Mouse (Mus musculus) liver, embryonic 11.5 days (tissue): ENCODE results near the gene Pnkd. TPM values are rescaled to one million over a fixed set of nuclear protein-coding genes. Genes with fewer than 3 reads are reported as not detected.

Experiments used
- ATAC-seq: fragments of 200-750 bp; cut with Nextera tagmentation; replicated peaks from 2 replicates; pipeline ENCODE4 v1.8.0; 2017; ENCODE audit warnings: moderate number of reproducible peaks, mild to moderate bottlenecking, moderate TSS enrichment, moderate library complexity; ENCODE audit not compliant: low FRiP score
- DNase-seq: peaks from one replicate; pipeline ENCODE4 v3.0.0-alpha.2; 2017; ENCODE audit warnings: low spot score
- H3K27ac ChIP-seq: fragments of 300-500 bp; sonication (generic); 2 replicates; pipeline ENCODE4 v1.5.1; 2014; ENCODE audit warnings: mild to moderate bottlenecking, low read depth, low read length, control low read depth
- H3K27me3 ChIP-seq: fragments of 300-500 bp; sonication (generic); replicated peaks from 2 replicates; pipeline ENCODE4 v1.6.1; 2014; ENCODE audit warnings: low read length, mixed read lengths; ENCODE audit not compliant: control insufficient read depth, insufficient read depth
- H3K36me3 ChIP-seq: fragments of 300-500 bp; sonication (generic); 2 replicates; pipeline ENCODE4 v1.6.1; 2014; ENCODE audit warnings: mild to moderate bottlenecking, low read length, moderate library complexity, mixed read lengths; ENCODE audit not compliant: control insufficient read depth, insufficient read depth
- H3K4me1 ChIP-seq: fragments of 300-500 bp; sonication (generic); replicated peaks from 2 replicates; pipeline ENCODE4 v1.6.1; 2014; ENCODE audit warnings: low read length, mixed read lengths; ENCODE audit not compliant: control insufficient read depth, insufficient read depth
- H3K4me2 ChIP-seq: fragments of 300-500 bp; sonication (generic); 2 replicates; pipeline ENCODE4 v1.6.1; 2014; ENCODE audit warnings: mild to moderate bottlenecking, control low read depth, moderate library complexity
- H3K4me3 ChIP-seq: fragments of 300-500 bp; sonication (generic); 2 replicates; pipeline ENCODE4 v1.5.1; 2014; ENCODE audit warnings: low read depth, low read length, control low read depth
- H3K9ac ChIP-seq: fragments of 300-500 bp; sonication (generic); 2 replicates; pipeline ENCODE4 v1.6.1; 2014; ENCODE audit warnings: low read depth, low read length, control low read depth
- H3K9me3 ChIP-seq: fragments of 300-500 bp; sonication (generic); 2 replicates; pipeline ENCODE4 v1.6.1; 2016; ENCODE audit warnings: low read length, inconsistent platforms, mixed read lengths; ENCODE audit not compliant: control insufficient read depth
- WGBS: fragments of 180-500 bp; shearing (Covaris S2); extraction: QIAGEN DNeasy Blood & Tissue Kit; methylation state at CpG from one replicate; pipeline ENCODE4 v1.1.7; 2014; 5-methylcytosine and 5-hydroxymethylcytosine counted together
- polyA plus RNA-seq: library from polyadenylated mRNA; unstranded; fragments of >200 nt; fragmentation: Nextera tagmentation; extraction: Ambion mirVana; gene quantifications from 2 replicates; pipeline ENCODE4 v1.2.1, GENCODE M21; 2014

Gene Pnkd
- polyA plus RNA-seq, 1 experiment from 2014 or later: 84.3 TPM

DNA sequence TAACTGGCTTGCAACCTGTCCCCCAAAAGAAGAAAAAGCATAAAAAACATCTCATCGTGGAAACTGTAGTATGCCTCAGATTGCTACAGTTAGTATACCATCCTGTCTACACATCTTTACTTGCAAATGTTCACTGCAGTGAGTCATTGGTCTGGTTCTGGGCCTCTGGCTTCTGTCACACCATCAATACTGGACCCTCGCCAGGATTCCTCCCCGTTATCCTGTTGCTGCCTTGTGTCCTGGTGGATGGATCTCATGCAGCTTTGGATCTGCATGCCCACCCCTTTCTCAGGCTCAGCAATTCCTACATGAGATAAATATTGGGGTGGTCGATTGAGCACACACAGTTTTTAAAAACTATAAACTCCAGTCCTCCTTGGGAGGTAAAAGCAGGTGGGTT, 13.1 kb upstream of the Pnkd start:
- no peaks in the 10 kb centered on the region for H3K27me3 ChIP-seq
- no peak for ATAC-seq
- DNase-seq: no peak
- H3K9me3 ChIP-seq: no peaks in the 10 kb centered on the region
- H3K27ac ChIP-seq: no peak overlapping the region
- no peak overlapping the region for H3K9ac ChIP-seq
- H3K4me2 ChIP-seq: no peak overlapping the region
- H3K36me3 ChIP-seq: peaks cover 6% of the 10 kb centered on the region
- peaks cover 4% of the 10 kb centered on the region; the same call in 1 of the 2 replicates for H3K4me1 ChIP-seq
- 68% methylated on average over 4 of the region's 4 CpGs for WGBS
- H3K4me3 ChIP-seq: no peak overlapping the region

- Histone ChIP-seq H3K9ac (no peak overlapping the region), H3K27ac (peak overlapping the region; percentile 10), H3K27me3 (no peaks in the 10 kb centered on the region), H3K4me2 (peak overlapping the region; percentile 11; the same call in 1 of the 2 replicates), H3K36me3 (no peaks in the 10 kb centered on the region), H3K9me3 (no peaks in the 10 kb centered on the region), H3K4me3 (no peak overlapping the region), H3K4me1 (peaks cover 7% of the 10 kb centered on the region)
- ATAC-seq: peak; percentile 46
- no peak for DNase-seq
- WGBS: 27% methylated on average over 9 of the region's 9 CpGs
Measured at GRCm38 (mm10) chr1:74275015-74275414, 9.7 kb upstream of the Pnkd start.

GRCm38 (mm10) chr1:74277041-74277440, 7.7 kb upstream of the Pnkd start:
- WGBS: 62% methylated on average over 6 of the region's 6 CpGs
- Histone ChIP-seq H3K27me3 (no peaks in the 10 kb centered on the region), H3K27ac (no peak overlapping the region), H3K4me2 (peak overlapping the region; percentile 26), H3K36me3 (peaks cover 10% of the 10 kb centered on the region), H3K9ac (no peak overlapping the region), H3K9me3 (no peaks in the 10 kb centered on the region), H3K4me3 (no peak overlapping the region), H3K4me1 (peaks cover 7% of the 10 kb centered on the region)
- no peak for ATAC-seq
- DNase-seq: no peak

- DNase-seq (no peak), ATAC-seq (no peak)
- Histone ChIP-seq H3K4me3 (no peak overlapping the region), H3K9me3 (no peaks in the 10 kb centered on the region), H3K9ac (no peak overlapping the region), H3K4me2 (peak overlapping the region; percentile 26), H3K36me3 (peaks cover 18% of the 10 kb centered on the region), H3K27ac (no peak overlapping the region), H3K4me1 (peaks cover 10% of the 10 kb centered on the region), H3K27me3 (no peaks in the 10 kb centered on the region)
- 51% methylated on average over 8 of the region's 8 CpGs for WGBS
Measured at GRCm38 (mm10) chr1:74277883-74278537, 6.7 kb upstream of the Pnkd start.

DNA sequence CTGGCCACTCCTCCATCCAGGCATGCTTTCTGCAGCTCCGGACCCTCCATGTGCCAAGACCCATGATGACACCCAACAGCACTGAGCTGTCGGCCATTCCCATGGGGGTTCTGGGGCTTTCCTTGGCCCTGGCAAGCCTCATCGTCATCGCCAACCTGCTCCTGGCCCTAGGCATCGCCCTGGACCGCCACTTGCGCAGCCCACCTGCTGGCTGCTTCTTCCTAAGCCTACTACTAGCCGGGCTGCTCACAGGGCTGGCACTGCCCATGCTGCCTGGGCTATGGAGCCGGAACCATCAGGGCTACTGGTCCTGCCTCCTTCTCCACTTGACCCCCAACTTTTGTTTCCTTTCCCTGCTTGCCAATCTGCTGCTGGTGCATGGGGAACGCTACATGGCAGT, 6.2 kb upstream of the Pnkd start, which contains the start of gene Gpbar1:
Gene Gpbar1 (plus strand): TSS at position 13 of the 400 bp plus-strand sequence.
- H3K4me2 ChIP-seq: peak within 1 kb of the TSS; percentile 26
- 89% methylated on average over 10 of the region's 10 CpGs for WGBS
- no peak within 1 kb of the TSS for H3K27ac ChIP-seq
- H3K27me3 ChIP-seq: no peaks in the 10 kb centered on the region
- H3K9ac ChIP-seq: no peak within 1 kb of the TSS
- no peaks in the 10 kb centered on the region for H3K9me3 ChIP-seq
- peaks cover 10% of the 10 kb centered on the region for H3K4me1 ChIP-seq
- ATAC-seq (no peak), DNase-seq (no peak)
- H3K36me3 ChIP-seq: peaks cover 18% of the 10 kb centered on the region
- H3K4me3 ChIP-seq: no peak within 1 kb of the TSS

DNA sequence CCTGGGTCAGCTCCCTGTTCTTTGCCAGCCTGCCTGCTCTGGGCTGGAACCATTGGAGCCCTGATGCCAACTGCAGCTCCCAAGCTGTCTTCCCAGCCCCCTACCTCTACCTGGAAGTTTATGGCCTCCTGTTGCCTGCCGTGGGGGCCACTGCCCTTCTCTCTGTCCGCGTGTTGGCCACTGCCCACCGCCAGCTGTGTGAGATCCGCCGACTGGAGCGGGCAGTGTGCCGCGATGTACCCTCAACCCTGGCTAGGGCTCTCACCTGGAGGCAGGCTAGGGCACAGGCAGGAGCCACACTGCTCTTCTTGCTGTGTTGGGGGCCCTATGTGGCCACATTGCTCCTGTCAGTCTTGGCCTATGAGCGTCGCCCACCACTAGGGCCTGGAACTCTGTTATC, 5.7 kb upstream of the Pnkd start:
- ATAC-seq (no peak), DNase-seq (no peak)
- H3K9ac ChIP-seq: no peak overlapping the region
- H3K36me3 ChIP-seq: peaks cover 18% of the 10 kb centered on the region
- no peaks in the 10 kb centered on the region for H3K9me3 ChIP-seq
- H3K27ac ChIP-seq: no peak overlapping the region
- H3K4me2 ChIP-seq: no peak overlapping the region
- peaks cover 9% of the 10 kb centered on the region for H3K4me1 ChIP-seq
- no peaks in the 10 kb centered on the region for H3K27me3 ChIP-seq
- 85% methylated on average over 11 of the region's 11 CpGs for WGBS
- no peak overlapping the region for H3K4me3 ChIP-seq

GRCm38 (mm10) chr1:74280591-74281325, 4.0 kb upstream of the Pnkd start:
- ATAC-seq (no peak), DNase-seq (no peak)
- WGBS: 88% methylated on average over 14 of the region's 14 CpGs
- Histone ChIP-seq H3K27me3 (no peaks in the 10 kb centered on the region), H3K4me3 (no peak overlapping the region), H3K9me3 (no peaks in the 10 kb centered on the region), H3K4me1 (peaks cover 10% of the 10 kb centered on the region), H3K36me3 (peaks cover 18% of the 10 kb centered on the region), H3K27ac (no peak overlapping the region), H3K4me2 (no peak overlapping the region), H3K9ac (no peak overlapping the region)

- H3K9ac ChIP-seq: no peak overlapping the region
- H3K9me3 ChIP-seq: no peaks in the 10 kb centered on the region
- no peak overlapping the region for H3K4me3 ChIP-seq
- no peak overlapping the region for H3K4me2 ChIP-seq
- DNase-seq (no peak), ATAC-seq (no peak)
- H3K27me3 ChIP-seq: no peaks in the 10 kb centered on the region
- 95% methylated on average over 2 of the region's 2 CpGs for WGBS
- peaks cover 18% of the 10 kb centered on the region for H3K36me3 ChIP-seq
- H3K4me1 ChIP-seq: peaks cover 13% of the 10 kb centered on the region
- no peak overlapping the region for H3K27ac ChIP-seq
Measured at GRCm38 (mm10) chr1:74281372-74281771, 3.4 kb upstream of the Pnkd start.

GRCm38 (mm10) chr1:74281886-74282285, 2.8 kb upstream of the Pnkd start:
- no peak overlapping the region for H3K4me3 ChIP-seq
- WGBS: 96% methylated on average over 8 of the region's 8 CpGs
- no peak for DNase-seq
- H3K27me3 ChIP-seq: no peaks in the 10 kb centered on the region
- ATAC-seq: no peak
- no peak overlapping the region for H3K4me2 ChIP-seq
- peaks cover 18% of the 10 kb centered on the region for H3K36me3 ChIP-seq
- no peak overlapping the region for H3K9ac ChIP-seq
- no peak overlapping the region for H3K27ac ChIP-seq
- peaks cover 12% of the 10 kb centered on the region for H3K4me1 ChIP-seq
- H3K9me3 ChIP-seq: no peaks in the 10 kb centered on the region
